Mouse (Mus musculus) neural tube, embryonic 10.5 days (tissue): Measurements from ENCODE around the gene Gm10643.

Experiments
- DNase-seq: peaks from one replicate; pipeline ENCODE4 v3.0.0-alpha.2; 2017; ENCODE audit warnings: low spot score; ENCODE audit errors: extremely low spot score

Gene Gm10643

GRCm38 (mm10) chr8:84042066-84042947 is 22.6 kb downstream of the Gm10643 start, which contains the start of gene Il27ra:
Gene Il27ra, minus strand, starts transcription at chr8:84042589.
- DNase-seq, result peak; percentile 69

DNA sequence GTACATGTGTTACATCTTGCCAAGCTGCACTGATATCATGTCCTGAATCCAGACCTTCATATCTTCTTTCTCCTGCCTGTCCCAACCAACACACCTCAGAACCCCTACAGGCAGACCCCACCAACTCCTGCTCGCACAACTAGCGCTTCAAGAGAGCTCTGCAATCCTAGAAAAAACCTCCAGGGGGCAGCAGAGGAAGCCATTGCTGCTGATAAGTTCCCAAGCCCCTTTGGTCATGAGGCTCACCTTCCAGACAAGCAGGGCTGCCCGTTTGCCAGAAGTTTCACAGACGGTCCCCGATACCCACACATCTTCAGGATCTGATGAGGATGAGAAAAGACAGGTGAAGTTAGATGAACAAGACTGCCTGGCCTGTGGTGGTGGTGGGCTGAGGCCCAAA is 25.9 kb downstream of the Gm10643 start:
- peak; percentile 87 for DNase-seq

DNA sequence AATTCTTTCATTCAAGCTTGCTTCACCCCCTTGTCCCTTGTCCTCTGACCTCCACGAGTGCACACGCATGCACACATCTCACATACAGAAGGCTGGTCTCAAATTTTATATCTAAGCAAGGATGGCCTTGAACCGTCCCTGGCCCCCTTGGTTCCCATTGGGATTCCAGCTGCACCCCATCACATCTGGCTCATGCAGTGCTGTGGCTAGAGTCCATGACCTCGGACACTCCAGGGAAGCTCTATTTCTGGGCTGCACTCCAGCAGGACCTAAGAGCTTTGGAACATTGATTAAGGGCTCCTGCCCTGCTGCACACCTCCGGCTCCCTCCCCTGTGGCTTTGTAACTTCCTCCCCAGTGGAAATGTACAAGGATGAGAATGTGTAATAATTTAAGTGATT is 26.9 kb downstream of the Gm10643 start:
- DNase-seq, result no peak

DNA sequence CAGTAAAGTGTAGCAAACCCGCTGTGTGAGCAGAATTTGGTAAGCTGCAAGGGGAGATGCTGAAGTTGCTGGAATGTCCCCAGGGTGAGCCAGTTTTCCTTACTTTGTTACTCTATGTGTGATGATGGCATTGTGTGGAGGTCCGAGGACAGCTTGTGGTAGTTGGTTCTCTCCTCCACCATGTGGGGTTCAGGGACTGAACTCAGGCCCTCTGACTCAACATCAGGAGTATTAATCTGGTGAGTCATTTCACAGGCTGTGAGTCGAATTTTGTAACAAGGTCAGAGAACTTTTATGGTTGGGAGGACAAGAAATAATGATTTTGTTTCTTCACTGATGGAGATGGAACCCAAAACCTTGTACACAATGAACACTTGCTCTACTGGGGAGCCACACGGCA is 32.2 kb downstream of the Gm10643 start:
- no peak for DNase-seq

GRCm38 (mm10) chr8:84029272-84029671 is 35.7 kb downstream of the Gm10643 start:
- DNase-seq, result no peak

- DNase-seq, result no peak
Observed at GRCm38 (mm10) chr8:84027449-84027848, 37.5 kb downstream of the Gm10643 start.

DNA sequence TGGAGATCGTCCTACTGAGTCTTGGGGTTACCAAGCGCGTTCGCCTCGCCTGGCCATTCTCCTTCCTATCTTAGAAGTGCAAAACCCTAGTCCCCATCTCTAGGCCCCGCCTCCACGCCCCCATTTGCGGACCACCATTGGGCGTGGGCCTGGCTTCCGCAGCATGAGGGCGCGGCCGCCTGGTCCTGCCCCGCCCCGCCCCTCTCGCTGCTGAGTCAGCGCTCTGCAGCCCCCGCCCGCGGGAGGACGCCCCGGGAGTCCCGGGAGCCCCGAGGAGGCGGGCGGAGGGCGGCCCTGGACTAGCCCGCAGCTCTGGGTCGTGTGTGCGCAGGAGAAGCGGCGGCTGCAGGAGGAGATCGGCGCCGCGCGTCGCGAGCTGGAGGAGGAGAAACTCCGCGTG is 39.1 kb downstream of the Gm10643 start:
- peak; percentile 69 for DNase-seq

GRCm38 (mm10) chr8:84024171-84024570 is 40.8 kb downstream of the Gm10643 start:
- peak; percentile 70 for DNase-seq

GRCm38 (mm10) chr8:84023631-84024030 is 41.3 kb downstream of the Gm10643 start:
- no peak for DNase-seq

DNA sequence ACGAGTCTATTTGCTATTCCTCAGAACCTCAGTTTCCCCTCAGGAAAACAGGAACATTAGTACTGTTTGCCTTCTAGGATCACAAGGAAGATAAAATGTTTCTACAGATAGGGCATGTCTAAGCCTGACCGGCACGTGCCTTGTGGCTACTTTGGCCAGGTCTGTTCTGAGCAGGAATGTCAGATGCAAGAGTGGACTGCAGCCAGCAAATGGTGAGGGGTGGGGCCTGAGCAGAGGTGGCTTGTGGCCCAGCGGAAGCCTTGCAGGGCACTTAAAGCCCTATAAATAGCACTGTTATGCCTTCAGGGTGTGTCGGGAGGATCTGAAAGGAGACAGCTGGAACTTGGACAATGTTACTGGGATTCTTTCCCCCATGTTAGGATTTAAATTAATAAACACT is 41.9 kb downstream of the Gm10643 start:
- DNase-seq, result no peak

- no peak for DNase-seq
Observed at GRCm38 (mm10) chr8:84021569-84021968, 43.4 kb downstream of the Gm10643 start.

GRCm38 (mm10) chr8:84021096-84021495 is 43.8 kb downstream of the Gm10643 start, which contains the start of gene Palm3:
Gene Palm3, plus strand, starts transcription at chr8:84021471.
- DNase-seq, result no peak

DNA sequence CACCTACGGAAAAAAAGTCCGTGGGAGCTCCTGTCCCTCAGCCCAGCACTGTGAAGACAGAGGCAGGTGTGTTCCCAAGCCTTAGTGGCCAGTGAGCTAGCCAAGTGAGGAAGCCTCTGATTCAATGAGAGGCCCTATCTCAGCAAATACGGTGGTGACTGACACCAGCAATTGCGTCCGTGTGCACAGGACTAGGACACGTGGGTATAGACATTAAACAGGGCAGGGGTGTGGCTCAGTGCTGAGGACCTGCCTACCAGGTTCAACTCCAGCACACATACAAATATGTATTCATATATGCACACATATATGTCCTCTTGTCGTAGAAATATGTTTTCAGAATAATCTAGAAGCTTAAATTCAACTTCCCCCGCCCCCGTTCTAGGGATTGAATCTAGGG is 45.2 kb downstream of the Gm10643 start:
- no peak for DNase-seq

DNA sequence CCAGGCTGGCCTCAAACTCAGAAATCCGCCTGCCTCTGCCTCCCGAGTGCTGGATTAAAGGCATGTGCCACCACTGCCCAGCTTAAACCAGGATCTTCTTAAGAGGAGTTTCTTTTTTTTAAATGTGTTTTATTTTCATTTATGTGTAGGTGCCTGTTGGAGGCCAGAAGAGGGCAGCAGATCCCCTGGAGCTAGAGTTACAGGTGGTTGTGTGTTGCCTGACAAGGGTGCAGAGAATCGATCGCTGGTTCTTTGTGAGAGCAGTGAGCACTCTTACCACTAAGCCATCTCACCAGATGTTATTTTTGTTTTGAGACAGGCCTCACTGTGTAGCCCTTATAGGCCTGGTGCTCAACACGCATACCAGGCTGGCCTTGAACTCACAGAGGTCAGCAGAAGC is 49.1 kb downstream of the Gm10643 start:
- no peak for DNase-seq
